In the genomic region with DNA sequence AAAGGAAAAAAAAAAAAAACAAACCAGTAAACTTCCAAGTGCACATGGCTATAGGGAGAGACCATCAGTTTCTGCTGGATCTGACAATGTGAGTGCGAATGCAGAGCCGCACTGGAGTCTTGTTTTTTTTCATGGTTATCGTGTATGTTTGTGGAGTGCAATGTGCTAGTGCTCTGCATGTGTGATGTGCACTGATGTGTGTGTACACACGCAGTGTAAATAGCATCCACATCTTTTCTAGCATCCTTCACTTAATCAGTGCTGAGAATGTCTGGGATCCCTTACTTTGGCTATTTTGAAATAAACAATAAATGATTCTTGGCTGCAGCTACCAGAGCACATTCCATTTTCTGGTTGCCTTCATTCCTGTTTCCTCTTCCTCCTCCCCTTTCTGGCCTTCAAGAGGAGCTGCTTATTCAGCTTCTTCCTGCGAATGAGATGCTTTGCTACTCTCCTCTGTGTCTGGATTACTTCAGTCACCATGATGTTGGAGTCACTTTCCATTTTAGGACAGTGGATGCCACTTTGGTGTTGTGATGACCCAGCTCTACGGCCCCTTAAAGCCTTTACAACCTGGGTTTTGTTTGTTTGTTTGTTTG, we compare ENCODE assay signal across 22 mouse cellular contexts.
DNase-seq lines count a peak whose midpoint lies in the region; ATAC-seq and TF ChIP-seq lines count a peak whose summit lies in the region.
"Had no signal": no experiment of that assay in that cellular context is flagged by ENCODE, and none has a peak within 500 bp of the region (broad histone marks: within the 10 kb centered on the region; RNA-seq: fewer than 3 reads in every experiment).

No protein-coding gene starts in this region.

- 62% methylated on average over 6 of the region's 6 CpGs for WGBS in kidney, adult 2 months
- WGBS in lung, embryonic 15.5 days, result 51% methylated on average over 6 of the region's 6 CpGs
- WGBS in lung, adult 2 months, result 60% methylated on average over 6 of the region's 6 CpGs

- no peak overlapping the region for H3K4me3 ChIP-seq in kidney, adult 2 months (ENCODE audit: insufficient read depth, low read depth, low read length)
- no peak overlapping the region for H3K4me3 ChIP-seq in lung, embryonic 15.5 days
- no peak overlapping the region for H3K4me3 ChIP-seq in lung, adult 2 months (replicated peaks; ENCODE audit: extremely low read depth, low read depth, low read length)
- H3K4me3 ChIP-seq: forebrain, embryonic 13.5 days; heart, embryonic 13.5 days; hindbrain, embryonic 10.5 days; hindbrain, embryonic 15.5 days; stomach, embryonic 15.5 days had no signal

- TF ChIP-seq POLR2A in kidney, adult 2 months (IDR thresholded peaks at IDR 0.05; ENCODE audit: low read depth, low read length), result no peak
- no peak for TF ChIP-seq POLR2A in lung, adult 2 months (IDR thresholded peaks at IDR 0.05; ENCODE audit: borderline replicate concordance, extremely low read depth, low read depth, low read length)

- DNase-seq in kidney, adult 2 months, result peak; percentile 32
- DNase-seq in kidney, postnatal 14 days, result no peak
- no peak for DNase-seq in lung, adult 2 months
- peak; percentile 22 for DNase-seq in Muller cell, postnatal 12 days (ENCODE audit: inconsistent ontology term)
- DNase-seq in NIH3T3 (ENCODE audit: low read depth), result peak; percentile 15
- DNase-seq: adrenal gland, adult 8-10 months; B cell, adult 2 months; cerebellum, adult 2 months; cerebellum, postnatal 36 days; gastrocnemius, postnatal 25 days; heart, postnatal 10 days; kidney, postnatal 4 days; midbrain, embryonic 14.5 days; right cerebral cortex, postnatal 25 days had no signal

- ATAC-seq in lung, embryonic 15.5 days (ENCODE audit: borderline replicate concordance, extremely low read depth, low FRiP score, low TSS enrichment), result peak; percentile 78; the same call in 1 of the 2 replicates
- ATAC-seq: forebrain, embryonic 13.5 days; inflammation-experienced regulatory T-cells, adult 6 months had no signal

- no peak overlapping the region for H3K9ac ChIP-seq in lung, embryonic 15.5 days
- H3K9ac ChIP-seq: forebrain, embryonic 13.5 days; heart, embryonic 13.5 days; hindbrain, embryonic 15.5 days; liver, embryonic 14.5 days; stomach, embryonic 15.5 days had no signal

- H3K9me3 ChIP-seq in lung, embryonic 15.5 days, result no peaks in the 10 kb centered on the region
- H3K9me3 ChIP-seq: forebrain, embryonic 13.5 days; heart, embryonic 13.5 days; hindbrain, embryonic 10.5 days; hindbrain, embryonic 15.5 days; stomach, embryonic 15.5 days had no signal

- H3K36me3 ChIP-seq in kidney, adult 2 months (ENCODE audit: control insufficient read depth, insufficient read depth, low read length), result no peaks in the 10 kb centered on the region
- H3K36me3 ChIP-seq in lung, embryonic 15.5 days, result no peaks in the 10 kb centered on the region
- H3K36me3 ChIP-seq: heart, embryonic 13.5 days; hindbrain, embryonic 10.5 days; hindbrain, embryonic 15.5 days; stomach, embryonic 15.5 days had no signal

- 0 out of 2 replicates have a peak overlapping the region, but pooled peaks have one; percentile 23 for H3K27ac ChIP-seq in kidney, adult 2 months (ENCODE audit: insufficient read depth, low read depth, low read length)
- 0 out of 2 replicates have a peak overlapping the region, but pooled peaks have one; percentile 50 for H3K27ac ChIP-seq in lung, embryonic 15.5 days
- H3K27ac ChIP-seq: forebrain, embryonic 13.5 days; heart, embryonic 13.5 days; hindbrain, embryonic 10.5 days; hindbrain, embryonic 15.5 days; liver, embryonic 14.5 days; stomach, embryonic 15.5 days had no signal

- no peak overlapping the region for H3K4me2 ChIP-seq in lung, embryonic 15.5 days
- H3K4me2 ChIP-seq: forebrain, embryonic 13.5 days; heart, embryonic 13.5 days; hindbrain, embryonic 15.5 days; stomach, embryonic 15.5 days had no signal

- no peak for TF ChIP-seq CTCF in kidney, adult 2 months (conservative IDR thresholded peaks at IDR 0.05; ENCODE audit: insufficient read depth, insufficient read length, low read depth, low read length)
- no peak for TF ChIP-seq CTCF in lung, adult 2 months (IDR thresholded peaks at IDR 0.05; ENCODE audit: insufficient read depth, low read length)

- H3K4me1 ChIP-seq in kidney, adult 2 months (ENCODE audit: control insufficient read depth, insufficient read depth, low read length), result peaks cover 37% of the 10 kb centered on the region
- H3K4me1 ChIP-seq in lung, embryonic 15.5 days, result 0 out of 2 replicates have a peak, but pooled peaks cover 3% of the 10 kb centered on the region
- peaks cover 9% of the 10 kb centered on the region for H3K4me1 ChIP-seq in lung, adult 2 months (ENCODE audit: control insufficient read depth, insufficient read depth, low read length)
- H3K4me1 ChIP-seq: forebrain, embryonic 13.5 days; hindbrain, embryonic 10.5 days had no signal

- no peaks in the 10 kb centered on the region for H3K27me3 ChIP-seq in kidney, adult 2 months (replicated peaks; ENCODE audit: control insufficient read depth, insufficient read depth, low read length)
- no peaks in the 10 kb centered on the region for H3K27me3 ChIP-seq in lung, embryonic 15.5 days
- H3K27me3 ChIP-seq: forebrain, embryonic 13.5 days; heart, embryonic 13.5 days; hindbrain, embryonic 15.5 days; stomach, embryonic 15.5 days had no signal

Comparison
In these comparisons a context has a peak if more than half of its experiments do, and no peak if none do; other contexts are left out.
1. DNase-seq: peak in kidney, adult 2 months (single experiment), Muller cell, postnatal 12 days (single experiment) and NIH3T3 (single experiment); none in kidney, postnatal 14 days (single experiment) and lung, adult 2 months (single experiment).